Mouse (Mus musculus): Measurements from ENCODE around the gene Asna1.

The Asna1 gene

DNA sequence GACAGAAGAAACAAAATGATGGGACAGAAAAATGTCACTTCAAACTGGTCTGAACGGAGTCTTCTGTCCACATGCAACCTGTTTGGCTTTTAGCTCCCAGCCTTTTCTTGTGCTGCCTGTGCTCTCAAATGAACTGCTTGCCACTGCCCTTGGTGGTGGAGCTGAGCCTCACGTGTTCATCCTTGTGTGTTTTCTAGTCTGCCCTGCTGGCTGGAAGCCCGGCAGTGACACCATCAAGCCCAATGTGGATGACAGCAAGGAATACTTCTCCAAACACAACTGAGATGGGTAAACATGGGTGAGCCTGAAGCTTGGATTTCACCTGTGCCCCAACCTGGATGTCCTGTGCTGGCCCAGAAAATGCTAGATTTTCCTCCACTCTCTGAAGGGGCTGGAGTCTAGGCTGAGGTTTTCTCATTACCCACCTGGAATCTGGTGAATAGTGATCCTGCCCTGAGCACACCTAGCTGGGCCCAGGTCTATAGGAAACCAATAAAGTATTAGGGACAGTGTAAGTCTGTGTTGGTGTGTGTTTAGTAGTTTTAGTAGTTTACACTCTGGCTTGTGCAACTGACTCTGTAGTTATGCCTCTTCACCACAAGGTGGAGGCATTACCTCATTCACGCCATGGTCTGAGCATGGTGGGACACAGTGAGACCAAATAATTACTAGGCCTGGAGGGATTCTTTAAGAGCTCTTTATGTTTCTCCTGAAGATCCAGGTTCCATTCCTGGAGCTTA is 51.1 kb downstream of the Asna1 start:
- DNase-seq = peak; percentile 41 to 65

DNA sequence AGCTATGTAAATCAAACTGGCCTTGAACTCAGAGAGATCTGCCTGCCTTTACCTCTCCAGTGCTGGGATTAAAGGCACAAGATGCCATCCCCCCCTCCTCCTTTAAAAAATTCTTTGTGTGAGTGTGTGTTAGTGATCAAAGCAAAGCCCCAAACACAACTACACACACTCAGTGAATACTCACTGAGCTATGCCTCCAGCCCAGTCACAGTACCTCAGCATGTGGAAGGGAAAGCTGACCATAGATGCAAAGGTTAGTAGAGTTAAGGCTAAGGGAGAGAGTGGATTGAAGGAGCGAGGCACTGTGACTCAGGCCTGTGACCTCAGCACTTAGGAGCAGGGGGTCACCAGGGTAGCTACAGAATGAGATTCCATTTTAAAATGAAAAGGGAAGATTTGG is 52.0 kb downstream of the Asna1 start:
- no peak for DNase-seq

DNA sequence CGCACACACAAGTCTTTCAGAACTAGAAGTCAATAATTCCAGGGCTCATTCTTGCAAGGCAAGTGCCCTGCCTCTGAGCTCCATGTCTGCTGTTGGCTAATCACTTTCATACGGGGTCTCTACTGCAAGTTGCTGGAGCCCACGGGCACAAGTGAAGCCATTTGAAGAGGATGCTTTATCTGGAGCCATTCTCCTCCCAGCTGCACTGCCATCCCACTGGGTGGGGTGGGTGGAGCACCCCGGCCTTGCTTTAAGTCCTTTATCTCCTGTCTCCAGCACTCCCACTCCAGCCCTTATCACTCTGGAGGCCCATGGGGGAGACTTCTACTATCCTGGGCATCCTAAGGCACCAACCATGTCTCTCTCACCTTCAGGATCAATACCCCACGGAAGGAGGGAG is 54.2 kb downstream of the Asna1 start:
- no peak for DNase-seq

DNA sequence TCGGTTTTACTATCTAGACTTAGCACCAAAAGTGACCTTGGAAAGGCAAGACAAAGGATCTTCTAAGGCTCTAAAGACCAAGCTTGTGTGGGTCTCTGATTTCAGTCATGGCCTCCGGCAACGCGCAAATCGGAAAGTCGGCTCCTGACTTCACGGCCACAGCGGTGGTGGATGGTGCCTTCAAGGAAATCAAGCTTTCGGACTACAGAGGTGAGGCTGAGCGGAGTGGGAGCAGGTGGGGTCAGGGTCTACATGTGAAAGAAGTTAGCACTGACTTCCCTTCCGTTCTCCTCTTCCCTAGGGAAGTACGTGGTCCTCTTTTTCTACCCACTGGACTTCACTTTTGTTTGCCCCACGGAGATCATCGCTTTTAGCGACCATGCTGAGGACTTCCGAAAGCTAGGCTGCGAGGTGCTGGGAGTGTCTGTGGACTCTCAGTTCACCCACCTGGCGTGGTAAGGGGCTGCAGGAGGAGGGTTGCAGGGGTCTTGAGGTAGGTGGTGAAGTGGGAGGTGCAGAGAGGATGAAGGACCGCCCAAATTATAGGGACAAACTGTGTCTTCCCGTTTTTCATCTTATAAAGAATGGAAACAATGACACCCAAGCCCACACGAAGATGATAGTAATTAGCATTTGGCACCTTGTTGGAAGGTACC is 54.8 kb downstream of the Asna1 start:
- DNase-seq = peak; percentile 48 to 57

DNA sequence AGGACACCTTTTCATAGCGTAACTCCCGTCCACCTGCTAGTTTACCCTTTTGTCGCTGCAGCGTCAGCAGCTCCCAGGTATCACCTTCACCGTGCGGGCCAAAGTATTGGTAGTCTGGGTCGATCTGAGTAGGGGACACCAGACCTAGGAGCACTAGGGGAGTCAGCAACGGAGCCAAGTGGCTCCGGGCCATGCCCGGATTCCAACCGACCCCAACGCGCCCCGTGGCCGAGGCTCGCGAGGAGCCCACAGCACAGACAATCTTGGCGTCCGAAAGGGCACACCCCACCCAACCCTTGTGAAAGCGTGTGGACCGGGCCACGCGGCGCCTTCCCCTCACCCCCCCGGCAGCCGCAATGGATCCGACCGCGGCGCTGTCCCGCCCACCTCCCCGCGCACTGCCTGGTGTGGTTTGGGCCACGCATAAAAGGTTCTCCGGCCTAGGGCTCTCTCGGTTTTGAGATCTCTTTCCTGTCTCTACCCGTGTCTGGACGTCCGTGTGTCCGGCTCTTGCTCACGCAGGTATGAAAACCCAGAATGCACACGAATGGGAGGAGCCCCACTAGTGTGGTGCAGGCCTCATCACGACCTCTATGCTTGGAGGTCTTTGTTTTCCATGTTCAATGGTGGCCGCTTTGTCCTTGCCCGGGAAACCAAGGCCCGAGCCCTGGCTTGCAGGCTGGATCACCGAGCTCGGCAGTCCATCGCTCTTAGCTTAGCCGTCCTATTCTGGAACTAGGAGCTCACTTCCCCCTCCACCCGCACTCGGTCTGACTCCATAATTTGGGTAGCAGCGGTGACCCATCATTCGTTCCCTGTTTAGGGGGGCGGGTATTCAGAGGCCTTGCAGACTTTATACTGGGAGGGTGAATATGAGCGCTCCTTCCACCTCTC is 55.6 kb downstream of the Asna1 start, which contains the start of the genes Gm49661, Prdx2 and Rnaseh2a:
TSS of gene Gm49661 (minus strand) at position 193 of the 894 bp plus-strand sequence.
TSS of gene Prdx2 (plus strand) at position 347 of the 894 bp plus-strand sequence.
TSS of gene Rnaseh2a (minus strand) at position 527 of the 894 bp plus-strand sequence.
- DNase-seq = peak; percentile 85 to 92

DNA sequence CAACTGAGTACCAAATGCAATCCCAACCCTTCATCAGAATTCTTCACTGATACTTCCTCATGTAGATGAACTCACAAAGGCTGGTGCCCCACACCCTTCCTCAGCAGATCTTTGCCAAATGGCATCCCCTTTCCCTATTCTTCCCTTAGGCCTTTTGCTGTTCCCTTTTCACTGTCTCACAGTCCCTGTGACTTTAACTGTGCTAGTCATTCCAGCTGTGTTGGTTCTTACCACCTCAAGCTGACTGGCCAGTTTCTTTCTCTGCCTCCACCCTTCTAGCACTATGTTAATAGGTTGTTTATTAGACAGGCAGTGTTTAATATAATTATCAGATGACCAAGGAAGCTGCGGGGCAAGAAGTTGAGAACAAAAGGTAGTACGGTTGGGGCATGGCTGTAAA is 56.4 kb downstream of the Asna1 start:
- no peak for DNase-seq
